ENCODE assay signal across 26 mouse cellular contexts in genomic region chr2:76053748-76054331, GRCm38 (mm10).
A peak's percentile ranks its signal among the peaks of the same experiment; 100 is the strongest.
DNase-seq lines count a peak whose midpoint lies in the region; ATAC-seq and TF ChIP-seq lines count a peak whose summit lies in the region.
"Had no signal": no experiment of that assay in that cellular context is flagged by ENCODE, and none has a peak within 500 bp of the region (broad histone marks: within the 10 kb centered on the region; RNA-seq: fewer than 3 reads in every experiment).

No protein-coding gene starts in this region.

- no peak for DNase-seq in hindbrain, postnatal 0 days (ENCODE audit: low spot score)
- DNase-seq in midbrain, embryonic 11.5 days (ENCODE audit: low spot score, missing footprints), result no peak
- no peak for DNase-seq in midbrain, postnatal 0 days (ENCODE audit: low spot score)
- DNase-seq in hindbrain, embryonic 14.5 days (ENCODE audit: low spot score), result no peak
- no peak for DNase-seq in right cerebral cortex, postnatal 14 days
- no peak for DNase-seq in kidney, adult 18-20 months
- DNase-seq: adrenal gland, postnatal 10 days; adrenal gland, postnatal 36 days; B cell, adult 2 months; cerebellum, adult 11 months; cerebellum, adult 2 months; cerebellum, adult 9-11 months; cerebellum, postnatal 25 days; forebrain, postnatal 0 days; gastrocnemius, adult 2 months; gastrocnemius, postnatal 14 days; heart, adult 11 months had no signal

- 75% methylated on average over 14 of the region's 14 CpGs for WGBS in hindbrain, embryonic 12.5 days
- WGBS in hindbrain, postnatal 0 days, result 73% methylated on average over 14 of the region's 14 CpGs
- 71% methylated on average over 14 of the region's 14 CpGs for WGBS in midbrain, embryonic 11.5 days
- 50% methylated on average over 14 of the region's 14 CpGs for WGBS in midbrain, postnatal 0 days
- 55% methylated on average over 14 of the region's 14 CpGs for WGBS in hindbrain, embryonic 14.5 days
- 54% methylated on average over 14 of the region's 14 CpGs for WGBS in midbrain, embryonic 13.5 days

- TF ChIP-seq CTCF in hindbrain, postnatal 0 days (IDR thresholded peaks at IDR 0.05; ENCODE audit: low read depth), result no peak
- no peak for TF ChIP-seq CTCF in midbrain, postnatal 0 days (IDR thresholded peaks at IDR 0.05)

- H3K4me3 ChIP-seq in hindbrain, embryonic 12.5 days, result no peak overlapping the region
- H3K4me3 ChIP-seq in hindbrain, postnatal 0 days (ENCODE audit: low read length), result no peak overlapping the region
- H3K4me3 ChIP-seq in midbrain, embryonic 11.5 days (ENCODE audit: low read depth, low read length), result no peak overlapping the region
- H3K4me3 ChIP-seq in midbrain, postnatal 0 days (ENCODE audit: low read depth, low read length), result no peak overlapping the region
- H3K4me3 ChIP-seq in hindbrain, embryonic 14.5 days (replicated peaks; ENCODE audit: low read length), result no peak overlapping the region
- no peak overlapping the region for H3K4me3 ChIP-seq in midbrain, embryonic 13.5 days (replicated peaks)
- H3K4me3 ChIP-seq: embryonic facial prominence, embryonic 12.5 days; embryonic facial prominence, embryonic 15.5 days; gastrocnemius, adult 2 months had no signal

- no peak overlapping the region for H3K4me2 ChIP-seq in hindbrain, embryonic 12.5 days (replicated peaks)
- no peak overlapping the region for H3K4me2 ChIP-seq in hindbrain, postnatal 0 days (ENCODE audit: low read depth, low read length)
- H3K4me2 ChIP-seq in midbrain, embryonic 11.5 days, result no peak overlapping the region
- H3K4me2 ChIP-seq in midbrain, postnatal 0 days (ENCODE audit: low read depth, low read length, poor library complexity, severe bottlenecking), result no peak overlapping the region
- no peak overlapping the region for H3K4me2 ChIP-seq in hindbrain, embryonic 14.5 days (replicated peaks)
- no peak overlapping the region for H3K4me2 ChIP-seq in midbrain, embryonic 13.5 days (replicated peaks)
- H3K4me2 ChIP-seq: embryonic facial prominence, embryonic 12.5 days; embryonic facial prominence, embryonic 15.5 days; heart, embryonic 11.5 days had no signal

- no peak overlapping the region for H3K9ac ChIP-seq in hindbrain, embryonic 12.5 days
- H3K9ac ChIP-seq in hindbrain, postnatal 0 days (replicated peaks; ENCODE audit: low read length), result no peak overlapping the region
- no peak overlapping the region for H3K9ac ChIP-seq in midbrain, embryonic 11.5 days (ENCODE audit: low read length)
- no peak overlapping the region for H3K9ac ChIP-seq in midbrain, postnatal 0 days (replicated peaks; ENCODE audit: low read length, poor library complexity, severe bottlenecking)
- no peak overlapping the region for H3K9ac ChIP-seq in hindbrain, embryonic 14.5 days
- no peak overlapping the region for H3K9ac ChIP-seq in midbrain, embryonic 13.5 days (replicated peaks)
- H3K9ac ChIP-seq: embryonic facial prominence, embryonic 12.5 days; embryonic facial prominence, embryonic 15.5 days; forebrain, postnatal 0 days had no signal

- no peaks in the 10 kb centered on the region for H3K36me3 ChIP-seq in hindbrain, embryonic 12.5 days
- no peaks in the 10 kb centered on the region for H3K36me3 ChIP-seq in hindbrain, postnatal 0 days (ENCODE audit: insufficient read depth, low read length)
- no peaks in the 10 kb centered on the region for H3K36me3 ChIP-seq in midbrain, embryonic 11.5 days (ENCODE audit: control insufficient read depth, insufficient read depth, low read length)
- H3K36me3 ChIP-seq in midbrain, postnatal 0 days (ENCODE audit: insufficient read depth, low read length), result no peaks in the 10 kb centered on the region
- no peaks in the 10 kb centered on the region for H3K36me3 ChIP-seq in hindbrain, embryonic 14.5 days (replicated peaks; ENCODE audit: control insufficient read depth, insufficient read depth)
- H3K36me3 ChIP-seq in midbrain, embryonic 13.5 days, result no peaks in the 10 kb centered on the region
- H3K36me3 ChIP-seq: embryonic facial prominence, embryonic 12.5 days; embryonic facial prominence, embryonic 15.5 days; G1E had no signal

- no peaks in the 10 kb centered on the region for H3K27me3 ChIP-seq in hindbrain, embryonic 12.5 days
- H3K27me3 ChIP-seq in hindbrain, postnatal 0 days (ENCODE audit: insufficient read depth, low read length), result no peaks in the 10 kb centered on the region
- no peaks in the 10 kb centered on the region for H3K27me3 ChIP-seq in midbrain, embryonic 11.5 days (ENCODE audit: control insufficient read depth, insufficient read depth, low read length)
- no peaks in the 10 kb centered on the region for H3K27me3 ChIP-seq in midbrain, postnatal 0 days (ENCODE audit: insufficient read depth, low read length)
- H3K27me3 ChIP-seq in hindbrain, embryonic 14.5 days (ENCODE audit: control insufficient read depth, insufficient read depth, low read length), result no peaks in the 10 kb centered on the region
- no peaks in the 10 kb centered on the region for H3K27me3 ChIP-seq in midbrain, embryonic 13.5 days
- H3K27me3 ChIP-seq: CH12.LX; embryonic facial prominence, embryonic 12.5 days; embryonic facial prominence, embryonic 15.5 days had no signal

- H3K4me1 ChIP-seq in hindbrain, embryonic 12.5 days, result peaks cover 20% of the 10 kb centered on the region
- no peaks in the 10 kb centered on the region for H3K4me1 ChIP-seq in hindbrain, postnatal 0 days (ENCODE audit: insufficient read depth, low read length)
- peaks cover 9% of the 10 kb centered on the region for H3K4me1 ChIP-seq in midbrain, embryonic 11.5 days (ENCODE audit: control insufficient read depth, insufficient read depth, low read length)
- no peaks in the 10 kb centered on the region for H3K4me1 ChIP-seq in midbrain, postnatal 0 days (ENCODE audit: insufficient read depth, low read length)
- peaks cover 12% of the 10 kb centered on the region for H3K4me1 ChIP-seq in hindbrain, embryonic 14.5 days (replicated peaks; ENCODE audit: control insufficient read depth, insufficient read depth, low read length)
- peaks cover 20% of the 10 kb centered on the region for H3K4me1 ChIP-seq in midbrain, embryonic 13.5 days (replicated peaks)

- H3K27ac ChIP-seq in hindbrain, embryonic 12.5 days, result peak overlapping the region; percentile 65
- H3K27ac ChIP-seq in hindbrain, postnatal 0 days, result no peak overlapping the region
- H3K27ac ChIP-seq in midbrain, embryonic 11.5 days (ENCODE audit: low read depth, low read length), result peak overlapping the region; percentile 46
- no peak overlapping the region for H3K27ac ChIP-seq in midbrain, postnatal 0 days (ENCODE audit: low read depth, low read length)
- 0 out of 2 replicates have a peak overlapping the region, but pooled peaks have one; percentile 12 for H3K27ac ChIP-seq in hindbrain, embryonic 14.5 days
- H3K27ac ChIP-seq in midbrain, embryonic 13.5 days, result peak overlapping the region; percentile 40; the same call in 1 of the 2 replicates
- H3K27ac ChIP-seq: embryonic facial prominence, embryonic 12.5 days; embryonic facial prominence, embryonic 15.5 days; gastrocnemius, adult 2 months had no signal

- no peaks in the 10 kb centered on the region for H3K9me3 ChIP-seq in hindbrain, embryonic 12.5 days (replicated peaks)
- H3K9me3 ChIP-seq in hindbrain, postnatal 0 days (ENCODE audit: low read length), result no peaks in the 10 kb centered on the region
- no peaks in the 10 kb centered on the region for H3K9me3 ChIP-seq in midbrain, embryonic 11.5 days (ENCODE audit: control insufficient read depth, low read length)
- no peaks in the 10 kb centered on the region for H3K9me3 ChIP-seq in midbrain, postnatal 0 days (ENCODE audit: low read length)
- H3K9me3 ChIP-seq in hindbrain, embryonic 14.5 days (ENCODE audit: control insufficient read depth, low read length), result no peaks in the 10 kb centered on the region
- no peaks in the 10 kb centered on the region for H3K9me3 ChIP-seq in midbrain, embryonic 13.5 days
- H3K9me3 ChIP-seq: embryonic facial prominence, embryonic 12.5 days; embryonic facial prominence, embryonic 15.5 days; G1E had no signal

- peak; percentile 66 for ATAC-seq in hindbrain, embryonic 12.5 days (ENCODE audit: low FRiP score)
- ATAC-seq in hindbrain, postnatal 0 days, result no peak
- ATAC-seq in midbrain, embryonic 11.5 days (ENCODE audit: low FRiP score), result peak; percentile 54; the same call in 1 of the 2 replicates
- ATAC-seq in midbrain, postnatal 0 days (ENCODE audit: low FRiP score), result no peak
- ATAC-seq in hindbrain, embryonic 14.5 days (ENCODE audit: low FRiP score), result no peak
- ATAC-seq in midbrain, embryonic 13.5 days, result peak; percentile 48; the same call in 1 of the 2 replicates
- ATAC-seq: forebrain, embryonic 14.5 days; forebrain, postnatal 0 days; Patski had no signal

Comparison
In these comparisons a context has a peak if more than half of its experiments do, and no peak if none do; other contexts are left out.
1. ATAC-seq: peak in hindbrain, embryonic 12.5 days (single experiment), midbrain, embryonic 11.5 days (single experiment) and midbrain, embryonic 13.5 days (single experiment); none in hindbrain, postnatal 0 days (single experiment), midbrain, postnatal 0 days (single experiment) and hindbrain, embryonic 14.5 days (single experiment).
2. H3K27ac ChIP-seq: peak in hindbrain, embryonic 12.5 days (single experiment), midbrain, embryonic 11.5 days (single experiment), hindbrain, embryonic 14.5 days (single experiment) and midbrain, embryonic 13.5 days (single experiment); none in hindbrain, postnatal 0 days (single experiment) and midbrain, postnatal 0 days (single experiment).